Mouse (Mus musculus) urinary bladder, adult 2 months (tissue): ENCODE data around the gene Dhx34. TPM values are rescaled to one million over a fixed set of nuclear protein-coding genes. Genes with fewer than 3 reads are reported as not detected.

Source experiments
- DNase-seq: peaks from one replicate; pipeline ENCODE4 v3.0.0; 2022; ENCODE audit warnings: low spot score
- polyA plus RNA-seq: library from polyadenylated mRNA; depleted of rRNA; stranded (reverse); fragments of >200 nt; gene quantifications from 2 replicates; pipeline ENCODE4 v1.2.3, GENCODE M21; 2012; rRNA removed

Gene Dhx34
- polyA plus RNA-seq, 1 experiment: 13.8 TPM

DNA sequence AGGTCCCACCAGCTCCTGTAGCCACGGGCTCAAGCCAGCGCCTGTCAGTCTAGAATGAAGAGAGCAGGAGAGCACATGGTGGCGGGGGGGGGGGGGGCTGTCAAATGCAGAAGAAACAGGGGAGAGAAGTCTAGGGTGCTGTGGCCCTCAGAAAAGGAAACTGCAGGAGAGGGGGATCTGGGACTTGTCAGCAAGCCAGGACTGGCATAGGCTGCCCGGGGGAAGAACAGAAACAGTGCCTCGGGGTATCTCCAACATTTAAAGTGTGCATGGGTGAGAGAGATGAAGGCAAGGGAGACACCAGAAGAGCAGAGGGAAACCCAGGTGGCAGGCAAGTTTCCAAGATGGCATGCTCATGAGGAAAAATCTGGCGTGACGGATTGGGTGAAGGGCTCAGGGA, 59.8 kb downstream of the Dhx34 start:
- no peak for DNase-seq

DNA sequence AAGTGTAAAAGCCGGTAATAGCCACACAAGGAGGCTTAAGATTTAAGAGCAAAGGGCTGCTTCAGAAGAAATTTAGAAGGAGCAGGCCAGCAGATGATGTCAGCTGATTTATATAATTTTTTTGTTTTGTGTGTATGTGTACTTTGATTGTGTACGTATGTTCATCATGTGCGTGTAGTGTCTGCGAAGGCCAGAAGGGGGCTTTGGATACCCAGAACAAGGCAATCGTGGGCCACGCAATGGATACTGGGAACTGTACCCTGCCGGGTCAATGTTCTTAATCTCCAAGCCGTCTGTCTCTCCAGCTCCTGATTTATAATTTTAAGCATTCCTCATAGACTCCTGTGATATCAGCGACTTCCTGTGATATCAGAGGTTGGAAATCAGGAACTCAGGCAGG, 60.5 kb downstream of the Dhx34 start:
- DNase-seq: no peak

DNA sequence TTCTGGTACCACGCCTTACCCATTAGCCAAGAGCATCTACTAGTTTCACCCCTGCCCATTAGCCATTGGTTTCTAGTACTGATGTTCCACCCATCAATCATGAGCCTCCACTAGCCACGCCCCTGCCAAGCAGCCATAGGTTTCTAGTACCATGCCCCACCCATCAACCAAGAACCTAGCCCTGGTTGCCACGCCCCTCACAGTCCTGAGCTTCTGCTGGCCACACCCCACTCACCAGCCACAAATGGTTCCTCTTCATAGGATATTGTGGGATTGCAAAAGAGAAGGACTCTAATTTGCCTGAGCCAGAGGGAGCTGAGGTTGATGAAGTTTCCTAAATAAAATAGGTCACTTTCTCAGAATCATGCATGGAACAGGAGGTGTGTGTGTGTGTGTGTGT, 61.1 kb downstream of the Dhx34 start:
- DNase-seq: no peak

DNA sequence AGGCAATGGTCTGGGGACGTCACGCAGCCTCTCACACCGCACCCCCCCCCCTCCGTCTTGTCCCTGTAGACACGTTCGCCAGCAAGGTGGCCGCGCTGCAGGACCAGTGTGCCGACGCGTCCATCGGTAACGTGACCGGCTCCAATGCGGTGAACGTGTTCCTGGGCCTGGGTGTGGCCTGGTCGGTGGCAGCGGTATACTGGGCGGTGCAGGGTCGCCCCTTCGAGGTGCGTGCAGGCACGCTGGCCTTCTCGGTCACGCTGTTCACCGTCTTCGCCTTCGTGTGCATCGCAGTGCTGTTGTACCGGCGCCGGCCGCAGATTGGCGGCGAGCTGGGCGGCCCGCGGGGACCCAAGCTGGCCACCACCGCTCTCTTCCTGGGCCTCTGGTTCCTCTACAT, 63.1 kb downstream of the Dhx34 start:
- no peak for DNase-seq

DNA sequence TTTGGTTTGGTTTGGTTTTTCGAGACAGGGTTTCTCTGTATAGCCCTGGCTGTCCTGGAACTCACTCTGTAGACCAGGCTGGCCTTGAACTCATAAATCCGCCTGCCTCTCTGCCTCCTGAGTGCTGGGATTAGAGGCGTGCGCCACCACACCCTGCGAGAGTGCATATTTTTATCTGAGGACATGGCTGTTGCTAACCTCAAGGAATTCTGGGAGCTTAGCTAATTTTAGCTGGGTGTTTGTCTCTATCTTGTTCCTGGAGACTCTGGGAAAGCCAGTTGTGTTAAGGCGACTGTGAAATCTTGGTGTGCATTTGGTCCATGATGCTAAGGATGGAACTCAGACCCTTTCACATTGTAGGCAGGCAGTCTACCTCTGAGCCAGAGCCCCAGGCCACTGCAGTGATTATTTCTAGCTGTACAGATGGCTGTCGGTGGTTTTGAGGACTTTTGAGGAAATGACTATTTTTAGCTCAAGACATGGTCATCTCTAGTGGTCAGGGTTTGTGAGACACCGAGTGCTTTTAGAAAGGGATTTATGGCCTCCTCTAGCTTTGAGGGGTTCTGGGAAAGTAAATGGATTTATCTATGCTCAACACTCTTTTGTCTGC, 65.6 kb downstream of the Dhx34 start:
- DNase-seq: no peak

DNA sequence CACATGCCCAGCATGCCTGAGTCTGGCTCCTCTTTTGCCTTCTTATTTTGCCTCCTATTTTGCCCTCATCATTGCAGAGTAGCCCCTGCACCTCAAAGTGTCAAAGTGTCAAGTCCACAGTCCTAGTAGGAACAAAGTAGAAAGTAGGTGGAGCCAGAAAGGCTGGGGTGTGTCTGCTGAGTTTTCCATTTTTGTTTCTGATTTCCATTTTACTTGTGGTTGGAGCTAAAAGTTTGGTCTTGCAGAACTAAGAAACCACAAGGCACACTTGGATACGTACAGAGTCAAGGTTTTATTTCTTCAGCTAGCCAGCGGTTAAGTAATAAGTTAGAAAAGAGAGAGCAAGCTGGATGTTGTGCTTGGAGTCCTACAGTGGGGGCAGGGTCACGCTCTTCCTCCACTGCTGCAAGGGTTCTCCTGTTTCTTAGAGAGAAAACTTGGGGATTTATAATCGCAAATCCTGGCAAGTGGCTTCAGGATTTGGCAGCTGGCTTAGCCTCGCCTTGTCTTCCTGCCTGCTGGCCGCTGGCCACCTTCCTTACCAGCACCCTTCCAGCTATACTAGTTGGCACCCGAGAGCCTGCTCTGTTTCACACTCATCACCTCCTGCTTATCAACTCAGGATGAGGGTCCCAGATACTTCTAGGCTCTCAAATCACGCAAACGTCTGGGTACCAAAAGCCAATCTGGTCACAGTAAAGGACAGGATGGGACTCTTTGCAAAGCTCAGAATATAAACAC, 66.5 kb downstream of the Dhx34 start:
- DNase-seq: no peak

DNA sequence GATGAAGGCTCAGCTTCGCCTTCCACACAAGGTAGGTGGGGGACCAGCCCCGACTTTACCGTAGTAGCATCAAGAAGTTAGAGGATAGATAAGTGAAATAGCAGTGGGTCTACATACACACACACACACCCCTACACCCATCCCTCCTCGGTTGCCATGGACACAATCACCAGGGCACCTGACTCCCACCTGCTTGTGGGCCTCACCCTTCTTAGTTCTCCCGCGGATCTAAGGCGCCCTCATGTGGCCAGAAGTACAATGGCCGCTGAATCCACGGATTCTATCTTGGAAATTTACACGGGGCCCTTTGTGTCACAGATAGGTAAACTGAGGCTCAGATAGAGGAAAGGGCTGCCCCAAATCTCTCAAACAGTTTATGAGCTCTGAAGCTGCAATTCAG, 68.3 kb downstream of the Dhx34 start:
- DNase-seq: no peak

DNA sequence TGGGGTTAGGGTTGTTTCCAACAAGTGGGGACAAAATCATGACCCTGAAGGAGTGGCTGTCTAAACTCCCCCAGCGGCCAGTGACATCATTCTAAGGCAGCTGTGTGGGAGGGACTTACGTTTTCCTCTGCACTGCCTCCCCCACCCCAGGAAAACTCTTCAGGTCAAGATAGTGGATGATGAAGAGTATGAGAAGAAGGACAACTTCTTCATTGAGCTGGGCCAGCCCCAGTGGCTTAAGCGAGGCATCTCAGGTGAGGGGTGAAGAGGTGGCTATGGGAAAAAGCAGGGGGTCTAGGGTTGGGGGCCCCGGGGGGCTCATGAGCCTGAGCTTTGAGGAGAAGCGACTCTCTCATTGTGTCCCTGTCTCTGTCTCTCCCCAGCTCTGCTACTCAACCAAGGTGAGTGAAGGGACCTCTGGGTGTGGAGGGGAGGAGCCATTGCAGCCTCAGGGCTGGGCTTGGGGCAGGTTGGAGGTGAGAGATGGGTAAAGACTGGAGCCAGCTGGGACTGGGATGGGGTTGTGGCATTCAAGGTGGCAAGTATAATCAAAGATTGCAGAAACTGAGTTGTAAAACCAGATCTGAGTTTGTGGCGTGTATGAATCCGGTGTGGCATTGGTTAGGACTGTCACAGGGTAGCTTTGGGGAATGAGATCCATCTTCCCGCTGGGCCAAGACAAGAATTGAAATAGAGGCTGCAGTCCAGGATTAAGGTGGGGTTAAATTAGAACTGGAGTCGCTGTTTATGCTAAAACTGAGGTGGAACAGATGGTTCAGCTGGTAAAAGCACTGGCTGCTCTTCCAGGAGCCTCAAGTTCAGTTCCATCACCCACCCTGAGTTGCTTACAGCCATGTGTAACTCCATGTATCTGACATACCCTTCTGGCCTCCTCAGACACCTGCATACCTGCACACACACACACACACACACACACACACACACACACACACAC, 71.4 kb downstream of the Dhx34 start:
- DNase-seq: no peak

DNA sequence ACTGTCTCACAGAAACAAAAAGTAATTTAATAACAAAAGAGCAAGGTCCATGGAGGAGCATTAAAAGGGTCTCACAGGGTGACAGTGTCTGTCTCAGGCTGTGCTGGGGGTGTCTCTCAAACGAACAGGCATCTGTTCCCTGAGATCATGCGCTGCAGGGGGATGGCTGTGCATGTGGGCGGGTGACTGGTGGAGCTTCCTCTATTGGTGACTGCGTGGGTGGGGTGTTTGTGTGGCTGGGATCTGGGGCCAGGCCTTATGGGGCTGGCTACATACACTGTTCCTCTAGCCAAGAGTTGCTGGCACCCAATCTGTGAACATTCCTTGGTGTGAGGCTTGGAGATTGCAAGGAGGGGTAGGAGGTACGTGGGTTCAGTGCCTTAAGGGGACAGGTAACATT, 72.6 kb downstream of the Dhx34 start:
- no peak for DNase-seq

DNA sequence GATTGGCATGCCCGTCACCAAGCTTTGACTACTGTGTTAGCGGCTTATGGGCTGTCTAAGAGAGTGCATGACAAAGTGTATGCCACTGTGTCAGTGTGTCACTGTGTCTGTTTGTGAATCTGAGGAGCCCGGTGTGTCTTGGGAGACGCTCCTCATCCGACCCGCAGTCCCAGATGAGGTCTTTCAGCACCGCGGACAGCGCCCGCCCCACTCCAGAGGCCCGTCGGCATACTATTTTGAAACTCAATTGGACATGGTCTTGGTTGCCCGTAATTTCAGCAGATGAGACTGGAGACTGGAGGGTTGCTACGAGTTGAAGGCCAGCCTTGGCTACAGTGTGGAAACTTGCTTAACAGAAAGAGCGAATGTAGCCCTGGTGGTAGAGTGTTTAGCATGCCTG, 74.2 kb downstream of the Dhx34 start:
- DNase-seq: no peak

Other genes with a start within 250 kb of the Dhx34 start
- 3.3 and 7.9 TPM in 2 replicates for gene Bicra, start 174.1 kb downstream of the Dhx34 start, polyA plus RNA-seq
- gene Zfp541, start 160.2 kb downstream of the Dhx34 start, polyA plus RNA-seq: 0.06 and 0.07 TPM in 2 replicates
- gene Napa, start 123.6 kb downstream of the Dhx34 start, polyA plus RNA-seq: 172 and 208 TPM in 2 replicates
- gene Kptn, start 102.1 kb downstream of the Dhx34 start, polyA plus RNA-seq: 27.2 and 28.0 TPM in 2 replicates
- gene Slc8a2, start 92.2 kb downstream of the Dhx34 start, polyA plus RNA-seq: 3.8 and 6.6 TPM in 2 replicates
- gene Meis3, start 46.9 kb downstream of the Dhx34 start, polyA plus RNA-seq: 38.4 and 47.7 TPM in 2 replicates
- 1.6 and 1.7 TPM in 2 replicates for gene C5ar2, start 22.1 kb upstream of the Dhx34 start, polyA plus RNA-seq
- gene C5ar1, start 37.5 kb upstream of the Dhx34 start, polyA plus RNA-seq: 11.8 and 16.8 TPM in 2 replicates
- 26.5 and 36.7 TPM in 2 replicates for gene Inafm1, start 51.6 kb upstream of the Dhx34 start, polyA plus RNA-seq
- 61.4 and 104 TPM in 2 replicates for gene Ccdc9, start 64.8 kb upstream of the Dhx34 start, polyA plus RNA-seq
- 5.0 and 5.2 TPM in 2 replicates for gene Bbc3, start 86.4 kb upstream of the Dhx34 start, polyA plus RNA-seq
- gene Sae1, start 165.8 kb upstream of the Dhx34 start, polyA plus RNA-seq: 82.4 and 93.7 TPM in 2 replicates
- gene Zc3h4, start 178.9 kb upstream of the Dhx34 start, polyA plus RNA-seq: 23.2 and 29.9 TPM in 2 replicates
- gene Tmem160, start 230.7 kb upstream of the Dhx34 start, polyA plus RNA-seq: 59.4 and 67.6 TPM in 2 replicates